Mouse (Mus musculus): ENCODE measurements around the gene Gabra4. TPM values are rescaled to one million over a fixed set of nuclear protein-coding genes. Genes with fewer than 3 reads are reported as not detected.
A peak's percentile ranks its signal among the peaks of the same experiment; 100 is the strongest.

Gabra4 gene
- polyA plus RNA-seq (2012; ENCODE audit: insufficient read depth, low replicate concordance), result not detected in 2 replicates

GRCm38 (mm10) chr5:71658115-71658497 is at the start of gene Gabra4:
TSS of gene Gabra4 (minus strand) at chr5:71658308.
- Histone ChIP-seq H3K36me3 (replicated peaks; ENCODE audit: low read length) (no peaks in the 10 kb centered on the region), H3K27me3 (replicated peaks) (peaks cover 26% of the 10 kb centered on the region), H3K9me3 (no peaks in the 10 kb centered on the region; the same call in 1 of the 2 replicates), H3K4me1 (peaks cover 11% of the 10 kb centered on the region), H3K4me3 (replicated peaks) (peak within 1 kb of the TSS; percentile 86)
- TF ChIP-seq GATA1 (IDR thresholded peaks at IDR 0.05; ENCODE audit: borderline replicate concordance, low read length), result no peak
- no peak for TF ChIP-seq FLI1 (IDR thresholded peaks at IDR 0.05; ENCODE audit: low read length)

GRCm38 (mm10) chr5:71701273-71701614 is 43.1 kb upstream of the Gabra4 start:
- TF ChIP-seq FLI1 (IDR thresholded peaks at IDR 0.05; ENCODE audit: low read length) (no peak), GATA1 (IDR thresholded peaks at IDR 0.05; ENCODE audit: borderline replicate concordance, low read length) (no peak)
- peaks cover 19% of the 10 kb centered on the region for H3K27me3 ChIP-seq (replicated peaks)
- H3K36me3 ChIP-seq (replicated peaks; ENCODE audit: low read length), result no peaks in the 10 kb centered on the region
- peaks cover 3% of the 10 kb centered on the region; the same call in 1 of the 2 replicates for H3K9me3 ChIP-seq
- peaks cover 13% of the 10 kb centered on the region for H3K4me1 ChIP-seq
- peak overlapping the region; percentile 84 for H3K4me3 ChIP-seq (replicated peaks)

GRCm38 (mm10) chr5:71700468-71701272 is 42.6 kb upstream of the Gabra4 start:
- Histone ChIP-seq H3K9me3 (peaks cover 3% of the 10 kb centered on the region; the same call in 1 of the 2 replicates), H3K4me3 (replicated peaks) (peak overlapping the region; percentile 84)

GRCm38 (mm10) chr5:71699696-71700467 is 41.8 kb upstream of the Gabra4 start:
- Histone ChIP-seq H3K9me3 (peaks cover 3% of the 10 kb centered on the region; the same call in 1 of the 2 replicates), H3K4me1 (peaks cover 13% of the 10 kb centered on the region), H3K4me3 (replicated peaks) (no peak overlapping the region), H3K36me3 (replicated peaks; ENCODE audit: low read length) (no peaks in the 10 kb centered on the region), H3K27me3 (replicated peaks) (peaks cover 19% of the 10 kb centered on the region)
- TF ChIP-seq FLI1 (IDR thresholded peaks at IDR 0.05; ENCODE audit: low read length), result no peak
- TF ChIP-seq GATA1 (IDR thresholded peaks at IDR 0.05; ENCODE audit: borderline replicate concordance, low read length), result no peak

More at GRCm38 (mm10) chr5:71700468-71701272, 42.6 kb upstream of the Gabra4 start:
- Histone ChIP-seq H3K27me3 (replicated peaks) (peaks cover 19% of the 10 kb centered on the region), H3K4me1 (peaks cover 13% of the 10 kb centered on the region), H3K36me3 (replicated peaks; ENCODE audit: low read length) (no peaks in the 10 kb centered on the region)
- TF ChIP-seq FLI1 (IDR thresholded peaks at IDR 0.05; ENCODE audit: low read length) (no peak), GATA1 (IDR thresholded peaks at IDR 0.05; ENCODE audit: borderline replicate concordance, low read length) (no peak)

- H3K27me3 ChIP-seq (replicated peaks), result no peaks in the 10 kb centered on the region
- H3K4me1 ChIP-seq, result no peaks in the 10 kb centered on the region
- TF ChIP-seq GATA1 (IDR thresholded peaks at IDR 0.05; ENCODE audit: borderline replicate concordance, low read length), result no peak
- TF ChIP-seq FLI1 (IDR thresholded peaks at IDR 0.05; ENCODE audit: low read length), result no peak
- H3K9me3 ChIP-seq, result no peaks in the 10 kb centered on the region
- no peak overlapping the region for H3K4me3 ChIP-seq (replicated peaks)
- H3K36me3 ChIP-seq (replicated peaks; ENCODE audit: low read length), result no peaks in the 10 kb centered on the region
These were observed 7.5 kb upstream of the Gabra4 start for GRCm38 (mm10) chr5:71665593-71665992.

- Histone ChIP-seq H3K36me3 (replicated peaks; ENCODE audit: low read length) (no peaks in the 10 kb centered on the region), H3K9me3 (no peaks in the 10 kb centered on the region; the same call in 1 of the 2 replicates), H3K4me1 (peaks cover 11% of the 10 kb centered on the region), H3K4me3 (replicated peaks) (peak within 1 kb of the TSS; percentile 86), H3K27me3 (replicated peaks) (peaks cover 26% of the 10 kb centered on the region)
- TF ChIP-seq GATA1 (IDR thresholded peaks at IDR 0.05; ENCODE audit: borderline replicate concordance, low read length) (no peak), FLI1 (IDR thresholded peaks at IDR 0.05; ENCODE audit: low read length) (no peak)
These were observed 510 bp downstream of the Gabra4 start, which contains the start of gene Gabrb1 for GRCm38 (mm10) chr5:71657482-71658114. TSS of gene Gabrb1 (plus strand) at chr5:71658113.

GRCm38 (mm10) chr5:71656771-71657170 is 1.3 kb downstream of the Gabra4 start:
- TF ChIP-seq FLI1 (IDR thresholded peaks at IDR 0.05; ENCODE audit: low read length) (no peak), GATA1 (IDR thresholded peaks at IDR 0.05; ENCODE audit: borderline replicate concordance, low read length) (no peak)
- Histone ChIP-seq H3K4me1 (peaks cover 11% of the 10 kb centered on the region), H3K9me3 (no peaks in the 10 kb centered on the region; the same call in 1 of the 2 replicates), H3K4me3 (replicated peaks) (no peak overlapping the region), H3K36me3 (replicated peaks; ENCODE audit: low read length) (no peaks in the 10 kb centered on the region), H3K27me3 (replicated peaks) (peaks cover 26% of the 10 kb centered on the region)

- Histone ChIP-seq H3K27me3 (replicated peaks) (peaks cover 26% of the 10 kb centered on the region), H3K36me3 (replicated peaks; ENCODE audit: low read length) (no peaks in the 10 kb centered on the region), H3K9me3 (no peaks in the 10 kb centered on the region; the same call in 1 of the 2 replicates), H3K4me1 (peaks cover 11% of the 10 kb centered on the region), H3K4me3 (replicated peaks) (no peak overlapping the region)
- no peak for TF ChIP-seq GATA1 (IDR thresholded peaks at IDR 0.05; ENCODE audit: borderline replicate concordance, low read length)
- TF ChIP-seq FLI1 (IDR thresholded peaks at IDR 0.05; ENCODE audit: low read length), result no peak
These were observed 4.1 kb downstream of the Gabra4 start for GRCm38 (mm10) chr5:71654056-71654455.

GRCm38 (mm10) chr5:71648108-71648507 is 10.0 kb downstream of the Gabra4 start:
- no peaks in the 10 kb centered on the region for H3K27me3 ChIP-seq (replicated peaks)
- no peaks in the 10 kb centered on the region for H3K4me1 ChIP-seq
- H3K36me3 ChIP-seq (replicated peaks; ENCODE audit: low read length), result no peaks in the 10 kb centered on the region
- TF ChIP-seq GATA1 (IDR thresholded peaks at IDR 0.05; ENCODE audit: borderline replicate concordance, low read length) (no peak), FLI1 (IDR thresholded peaks at IDR 0.05; ENCODE audit: low read length) (no peak)
- H3K9me3 ChIP-seq, result no peaks in the 10 kb centered on the region
- H3K4me3 ChIP-seq (replicated peaks), result no peak overlapping the region

All from megakaryocyte, embryonic 14.5 days (primary cell).